Mouse (Mus musculus) hindbrain, embryonic 10.5 days (tissue): ENCODE measurements around the gene Rps18. TPM values are rescaled to one million over a fixed set of nuclear protein-coding genes. Genes with fewer than 3 reads are reported as not detected.

Experiments used
- polyA plus RNA-seq: library from polyadenylated mRNA; unstranded; fragments of >200 nt; fragmentation: Nextera tagmentation; extraction: Ambion mirVana; gene quantifications from 2 replicates; pipeline ENCODE4 v1.2.1, GENCODE M21; 2016

Gene Rps18
- polyA plus RNA-seq, 1 experiment from 2014 or later: 1,286 TPM

Other genes starting within 250 kb of the Rps18 start
- 36.7 and 45.4 TPM in 2 replicates for gene March2, start 237.3 kb downstream of the Rps18 start, polyA plus RNA-seq
- gene Rab11b, start 195.5 kb downstream of the Rps18 start, polyA plus RNA-seq: 367 and 495 TPM in 2 replicates
- 23.4 and 25.9 TPM in 2 replicates for gene Angptl4, start 174.2 kb downstream of the Rps18 start, polyA plus RNA-seq
- gene Kank3, start 145.5 kb downstream of the Rps18 start, polyA plus RNA-seq: 26.2 and 28.5 TPM in 2 replicates
- 712 and 835 TPM in 2 replicates for gene Rps28, start 131.4 kb downstream of the Rps18 start, polyA plus RNA-seq
- gene Ndufa7, start 131.4 kb downstream of the Rps18 start, polyA plus RNA-seq: 517 and 544 TPM in 2 replicates
- 87.7 and 91.8 TPM in 2 replicates for gene Cd320, start 112.9 kb downstream of the Rps18 start, polyA plus RNA-seq
- not detected in 2 replicates for gene Gm7029, start 82.2 kb downstream of the Rps18 start, polyA plus RNA-seq
- 6.3 and 7.1 TPM in 2 replicates for gene Kifc1, start 65.3 kb downstream of the Rps18 start, polyA plus RNA-seq
- 0.34 and 0.41 TPM in 2 replicates for gene Platr17, start 50.9 kb downstream of the Rps18 start, polyA plus RNA-seq
- 73.1 and 82.8 TPM in 2 replicates for gene Daxx, start 46.6 kb downstream of the Rps18 start, polyA plus RNA-seq
- gene Tapbp, start 40.1 kb downstream of the Rps18 start, polyA plus RNA-seq: 14.5 and 17.2 TPM in 2 replicates
- 23.0 and 24.0 TPM in 2 replicates for gene Zbtb22, start 40.1 kb downstream of the Rps18 start, polyA plus RNA-seq
- gene Rgl2, start 26.5 kb downstream of the Rps18 start, polyA plus RNA-seq: 45.2 and 55.7 TPM in 2 replicates
- gene Pfdn6, start 15.7 kb downstream of the Rps18 start, polyA plus RNA-seq: 228 TPM in 2 replicates
- 47.0 and 51.8 TPM in 2 replicates for gene Wdr46, start 15.3 kb downstream of the Rps18 start, polyA plus RNA-seq
- gene B3galt4, start 4.5 kb downstream of the Rps18 start, polyA plus RNA-seq: 4.3 and 6.5 TPM in 2 replicates
- 55.0 and 63.9 TPM in 2 replicates for gene Vps52, start 189 bp downstream of the Rps18 start, polyA plus RNA-seq
- 27.1 and 30.9 TPM in 2 replicates for gene H2-K1, start 44.3 kb upstream of the Rps18 start, polyA plus RNA-seq
- 12.3 and 17.3 TPM in 2 replicates for gene Ring1, start 68.7 kb upstream of the Rps18 start, polyA plus RNA-seq
- gene H2-Ke6, start 72.1 kb upstream of the Rps18 start, polyA plus RNA-seq: 65.5 and 73.0 TPM in 2 replicates
- gene Slc39a7, start 75.7 kb upstream of the Rps18 start, polyA plus RNA-seq: 188 and 197 TPM in 2 replicates
- 49.1 and 56.4 TPM in 2 replicates for gene Rxrb, start 75.8 kb upstream of the Rps18 start, polyA plus RNA-seq
- gene Col11a2, start 83.4 kb upstream of the Rps18 start, polyA plus RNA-seq: 0.99 and 1.7 TPM in 2 replicates
- 0.80 and 0.82 TPM in 2 replicates for gene H2-Oa, start 136.3 kb upstream of the Rps18 start, polyA plus RNA-seq
- 5.8 and 7.7 TPM in 2 replicates for gene H2-DMa, start 163.5 kb upstream of the Rps18 start, polyA plus RNA-seq
- 131 and 135 TPM in 2 replicates for gene Brd2, start 166.6 kb upstream of the Rps18 start, polyA plus RNA-seq
- 0.11 and 0.24 TPM in 2 replicates for gene H2-DMb2, start 187.3 kb upstream of the Rps18 start, polyA plus RNA-seq
- gene H2-DMb1, start 197.1 kb upstream of the Rps18 start, polyA plus RNA-seq: 0.30 and 0.98 TPM in 2 replicates
- gene Tap1, start 231.6 kb upstream of the Rps18 start, polyA plus RNA-seq: 1.7 TPM in 2 replicates
- 0.66 and 0.97 TPM in 2 replicates for gene Psmb9, start 231.8 kb upstream of the Rps18 start, polyA plus RNA-seq
- 1.2 and 1.8 TPM in 2 replicates for gene Psmb8, start 241.7 kb upstream of the Rps18 start, polyA plus RNA-seq
- 0.27 and 1.4 TPM in 2 replicates for gene Tap2, start 247.5 kb upstream of the Rps18 start, polyA plus RNA-seq